Mouse (Mus musculus): ENCODE data around the gene Kcnq5. TPM values are rescaled to one million over a fixed set of nuclear protein-coding genes. Genes with fewer than 3 reads are reported as not detected.

Gene Kcnq5
- total and polyA plus RNA-seq, 3 experiments, result 0.11 TPM; not detected in 2

DNA sequence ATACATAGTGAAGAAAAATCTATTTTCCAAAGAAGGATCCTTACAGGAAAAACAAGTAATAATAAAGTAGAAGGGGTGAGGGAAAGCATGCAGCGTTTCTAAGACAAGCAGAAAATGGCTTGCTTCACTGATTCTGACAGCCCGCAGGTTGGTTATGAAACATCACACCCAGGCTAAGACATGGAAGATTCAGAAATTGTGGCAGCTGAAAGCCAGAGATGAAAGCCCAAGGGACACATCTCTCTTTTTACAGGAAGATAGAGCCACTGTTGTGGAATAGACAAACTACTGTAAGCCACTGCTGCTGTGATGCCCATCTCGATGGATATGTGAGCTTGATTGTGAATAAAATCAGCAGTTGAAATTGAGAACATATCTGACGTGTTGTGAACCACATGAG, 20.9 kb downstream of the Kcnq5 start:
- Histone ChIP-seq H3K9me3 (replicated peaks) (no peaks in the 10 kb centered on the region), H3K4me1 (ENCODE audit: insufficient read depth, low read depth, low read length) (no peaks in the 10 kb centered on the region), H3K4me3 (ENCODE audit: low read depth, low read length) (no peak overlapping the region), H3K27me3 (ENCODE audit: insufficient read depth, low read length) (no peaks in the 10 kb centered on the region), H3K36me3 (replicated peaks) (no peaks in the 10 kb centered on the region)
- TF ChIP-seq CTCF (IDR thresholded peaks at IDR 0.05; ENCODE audit: low read depth, low read length) (no peak), TAL1 (conservative IDR thresholded peaks at IDR 0.05; ENCODE audit: low read depth, low read length) (no peak), GATA1 (IDR thresholded peaks at IDR 0.05; ENCODE audit: borderline replicate concordance, low read length) (no peak), GATA2 (IDR thresholded peaks at IDR 0.05; ENCODE audit: borderline replicate concordance, low read depth, low read length) (no peak), POLR2AphosphoS5 (IDR thresholded peaks at IDR 0.05; ENCODE audit: insufficient replicate concordance, low read depth, low read length) (no peak)
- no peak for DNase-seq (ENCODE audit: low spot score)
- ATAC-seq (ENCODE audit: extremely low read depth, insufficient number of reproducible peaks, low FRiP score, poor library complexity, severe bottlenecking), result no peak

- no peak for DNase-seq (ENCODE audit: low spot score)
- TF ChIP-seq TAL1 (conservative IDR thresholded peaks at IDR 0.05; ENCODE audit: low read depth, low read length) (no peak), POLR2AphosphoS5 (IDR thresholded peaks at IDR 0.05; ENCODE audit: insufficient replicate concordance, low read depth, low read length) (no peak), GATA2 (IDR thresholded peaks at IDR 0.05; ENCODE audit: borderline replicate concordance, low read depth, low read length) (no peak), CTCF (IDR thresholded peaks at IDR 0.05; ENCODE audit: low read depth, low read length) (no peak), GATA1 (IDR thresholded peaks at IDR 0.05; ENCODE audit: borderline replicate concordance, low read length) (no peak)
- ATAC-seq (ENCODE audit: extremely low read depth, insufficient number of reproducible peaks, low FRiP score, poor library complexity, severe bottlenecking), result no peak
- Histone ChIP-seq H3K4me1 (ENCODE audit: insufficient read depth, low read depth, low read length) (no peaks in the 10 kb centered on the region), H3K9me3 (replicated peaks) (no peaks in the 10 kb centered on the region), H3K4me3 (ENCODE audit: low read depth, low read length) (no peak overlapping the region), H3K36me3 (replicated peaks) (no peaks in the 10 kb centered on the region), H3K27me3 (ENCODE audit: insufficient read depth, low read length) (no peaks in the 10 kb centered on the region)
These were observed 34.6 kb downstream of the Kcnq5 start for GRCm38 (mm10) chr1:21927182-21927581.

GRCm38 (mm10) chr1:21923293-21923642, 38.5 kb downstream of the Kcnq5 start:
- Histone ChIP-seq H3K4me3 (ENCODE audit: low read depth, low read length) (no peak overlapping the region), H3K9me3 (replicated peaks) (no peaks in the 10 kb centered on the region), H3K4me1 (ENCODE audit: insufficient read depth, low read depth, low read length) (no peaks in the 10 kb centered on the region), H3K36me3 (replicated peaks) (no peaks in the 10 kb centered on the region), H3K27me3 (ENCODE audit: insufficient read depth, low read length) (no peaks in the 10 kb centered on the region)
- no peak for DNase-seq (ENCODE audit: low spot score)
- ATAC-seq (ENCODE audit: extremely low read depth, insufficient number of reproducible peaks, low FRiP score, poor library complexity, severe bottlenecking), result no peak
- TF ChIP-seq GATA1 (IDR thresholded peaks at IDR 0.05; ENCODE audit: borderline replicate concordance, low read length) (no peak), POLR2AphosphoS5 (IDR thresholded peaks at IDR 0.05; ENCODE audit: insufficient replicate concordance, low read depth, low read length) (no peak), TAL1 (conservative IDR thresholded peaks at IDR 0.05; ENCODE audit: low read depth, low read length) (no peak), GATA2 (IDR thresholded peaks at IDR 0.05; ENCODE audit: borderline replicate concordance, low read depth, low read length) (no peak), CTCF (IDR thresholded peaks at IDR 0.05; ENCODE audit: low read depth, low read length) (no peak)

DNA sequence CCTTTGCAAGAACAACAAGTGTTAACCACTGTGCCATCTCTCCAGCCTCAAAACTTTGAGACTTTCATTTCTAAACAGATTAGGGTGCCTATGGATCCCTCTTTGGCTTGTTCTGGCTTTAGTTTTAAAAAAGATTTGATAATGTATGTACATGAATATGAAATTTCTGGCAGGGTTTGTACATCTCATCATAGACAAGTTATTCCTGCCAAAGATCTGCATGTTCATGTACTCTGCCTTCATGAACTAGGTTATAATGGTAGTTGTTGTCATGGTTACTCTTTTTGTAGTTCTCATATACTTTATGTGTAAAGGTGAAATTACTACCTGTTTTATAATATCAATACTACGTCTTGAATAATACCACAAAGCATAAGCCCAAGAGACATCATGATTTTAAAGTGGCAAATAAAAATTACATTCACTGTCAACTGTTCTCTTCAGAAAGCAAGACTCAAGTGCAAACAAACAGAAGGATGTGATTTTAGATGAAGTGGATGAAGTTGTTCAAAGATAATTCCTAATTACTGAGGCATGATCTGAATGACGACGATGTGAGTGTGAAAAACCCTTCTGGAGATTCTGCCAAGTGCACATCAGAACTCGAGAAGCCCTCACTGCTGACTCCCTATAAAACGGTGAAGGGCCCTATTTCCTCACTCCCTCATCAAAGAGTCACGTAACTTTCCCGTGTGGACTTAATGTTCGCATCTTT, 39.0 kb downstream of the Kcnq5 start:
- H3K4me1 ChIP-seq (ENCODE audit: insufficient read depth, low read depth, low read length), result no peaks in the 10 kb centered on the region
- no peaks in the 10 kb centered on the region for H3K9me3 ChIP-seq (replicated peaks)
- ATAC-seq (ENCODE audit: extremely low read depth, insufficient number of reproducible peaks, low FRiP score, poor library complexity, severe bottlenecking) (no peak), DNase-seq (ENCODE audit: low spot score) (no peak)
- TF ChIP-seq GATA2 (IDR thresholded peaks at IDR 0.05; ENCODE audit: borderline replicate concordance, low read depth, low read length), result no peak
- no peak for TF ChIP-seq CTCF (IDR thresholded peaks at IDR 0.05; ENCODE audit: low read depth, low read length)
- no peak for TF ChIP-seq GATA1 (IDR thresholded peaks at IDR 0.05; ENCODE audit: borderline replicate concordance, low read length)
- no peak for TF ChIP-seq POLR2AphosphoS5 (IDR thresholded peaks at IDR 0.05; ENCODE audit: insufficient replicate concordance, low read depth, low read length)
- TF ChIP-seq TAL1 (conservative IDR thresholded peaks at IDR 0.05; ENCODE audit: low read depth, low read length), result no peak
- H3K36me3 ChIP-seq (replicated peaks), result no peaks in the 10 kb centered on the region
- H3K27me3 ChIP-seq (ENCODE audit: insufficient read depth, low read length), result no peaks in the 10 kb centered on the region
- no peak overlapping the region for H3K4me3 ChIP-seq (ENCODE audit: low read depth, low read length)

GRCm38 (mm10) chr1:21919276-21919675, 42.5 kb downstream of the Kcnq5 start:
- Histone ChIP-seq H3K36me3 (replicated peaks) (no peaks in the 10 kb centered on the region), H3K4me3 (ENCODE audit: low read depth, low read length) (no peak overlapping the region), H3K27me3 (ENCODE audit: insufficient read depth, low read length) (no peaks in the 10 kb centered on the region; the same call in 1 of the 2 replicates), H3K9me3 (replicated peaks) (no peaks in the 10 kb centered on the region), H3K4me1 (ENCODE audit: insufficient read depth, low read depth, low read length) (no peaks in the 10 kb centered on the region)
- no peak for DNase-seq (ENCODE audit: low spot score)
- TF ChIP-seq POLR2AphosphoS5 (IDR thresholded peaks at IDR 0.05; ENCODE audit: insufficient replicate concordance, low read depth, low read length), result no peak
- no peak for TF ChIP-seq GATA2 (IDR thresholded peaks at IDR 0.05; ENCODE audit: borderline replicate concordance, low read depth, low read length)
- no peak for TF ChIP-seq TAL1 (conservative IDR thresholded peaks at IDR 0.05; ENCODE audit: low read depth, low read length)
- no peak for TF ChIP-seq CTCF (IDR thresholded peaks at IDR 0.05; ENCODE audit: low read depth, low read length)
- no peak for TF ChIP-seq GATA1 (IDR thresholded peaks at IDR 0.05; ENCODE audit: borderline replicate concordance, low read length)
- ATAC-seq (ENCODE audit: extremely low read depth, insufficient number of reproducible peaks, low FRiP score, poor library complexity, severe bottlenecking), result no peak

DNA sequence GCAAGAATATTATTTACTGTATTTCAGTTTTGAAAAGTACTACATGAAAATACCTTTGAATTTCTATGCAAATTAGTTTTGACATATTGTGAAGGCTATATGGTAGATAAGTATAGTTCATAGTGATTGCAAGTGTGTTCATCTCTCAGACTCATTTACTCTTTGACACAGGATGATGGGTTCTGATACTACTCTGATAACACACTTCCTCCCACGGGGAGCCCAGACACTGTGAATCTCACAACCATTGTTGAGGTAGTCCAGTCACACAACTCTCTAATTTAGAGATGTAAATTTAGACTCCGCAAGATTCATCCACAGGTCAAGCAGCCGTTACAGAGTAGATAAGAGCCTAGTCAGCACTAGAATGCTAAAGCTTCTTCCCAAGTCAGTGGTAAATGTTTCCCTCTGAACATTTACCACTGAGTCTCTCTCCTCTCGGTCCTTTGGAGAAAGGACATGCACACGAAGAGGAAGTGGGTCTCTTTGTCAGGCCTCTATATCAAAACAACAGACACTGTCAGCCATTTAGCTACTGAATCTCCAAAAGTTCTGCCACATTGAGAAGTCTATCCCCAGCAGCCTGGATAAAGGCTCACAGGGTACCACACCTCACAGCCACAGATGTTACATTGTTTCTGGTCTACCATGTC, 65.5 kb downstream of the Kcnq5 start:
- H3K36me3 ChIP-seq (replicated peaks), result no peaks in the 10 kb centered on the region
- no peak for ATAC-seq (ENCODE audit: extremely low read depth, insufficient number of reproducible peaks, low FRiP score, poor library complexity, severe bottlenecking)
- no peaks in the 10 kb centered on the region for H3K27me3 ChIP-seq (ENCODE audit: insufficient read depth, low read length)
- H3K4me3 ChIP-seq (ENCODE audit: low read depth, low read length), result no peak overlapping the region
- H3K9me3 ChIP-seq (replicated peaks), result no peaks in the 10 kb centered on the region
- DNase-seq (ENCODE audit: low spot score), result no peak
- no peak for TF ChIP-seq TAL1 (conservative IDR thresholded peaks at IDR 0.05; ENCODE audit: low read depth, low read length)
- no peak for TF ChIP-seq CTCF (IDR thresholded peaks at IDR 0.05; ENCODE audit: low read depth, low read length)
- TF ChIP-seq GATA2 (IDR thresholded peaks at IDR 0.05; ENCODE audit: borderline replicate concordance, low read depth, low read length), result no peak
- no peak for TF ChIP-seq POLR2AphosphoS5 (IDR thresholded peaks at IDR 0.05; ENCODE audit: insufficient replicate concordance, low read depth, low read length)
- TF ChIP-seq GATA1 (IDR thresholded peaks at IDR 0.05; ENCODE audit: borderline replicate concordance, low read length), result no peak
- H3K4me1 ChIP-seq (ENCODE audit: insufficient read depth, low read depth, low read length), result no peaks in the 10 kb centered on the region

Data from G1E (cell line).